Mouse (Mus musculus) bone marrow, adult 2 months (tissue): ENCODE results near the gene Rnf180. TPM values are rescaled to one million over a fixed set of nuclear protein-coding genes. Genes with fewer than 3 reads are reported as not detected.

ENCODE experiments used
- H3K27ac ChIP-seq: fragments of 200-500 bp; 2 replicates; pipeline ENCODE4 v1.5.1; 2012; ENCODE audit warnings: low read depth, mild to moderate bottlenecking, control low read depth, inconsistent platforms, low read length; ENCODE audit not compliant: control insufficient read depth, poor library complexity, insufficient read depth
- H3K4me1 ChIP-seq: fragments of 200-500 bp; 2 replicates; pipeline ENCODE4 v1.6.1; 2011; ENCODE audit warnings: low read length; ENCODE audit not compliant: control insufficient read depth, insufficient read depth
- H3K4me3 ChIP-seq: fragments of 200-500 bp; replicated peaks from 2 replicates; pipeline ENCODE3; 2011; ENCODE audit warnings: mild to moderate bottlenecking, low read depth, low read length, control low read depth; ENCODE audit not compliant: control insufficient read depth
- CTCF ChIP-seq: fragments of 200-500 bp; IDR thresholded peaks from 2 replicates; pipeline ENCODE4 v1.5.1; 2011; ENCODE audit warnings: low read length, control low read depth; ENCODE audit not compliant: control insufficient read depth, insufficient read depth
- POLR2A ChIP-seq: fragments of 200-500 bp; IDR thresholded peaks from 2 replicates; pipeline ENCODE4 v1.6.1; 2011; ENCODE audit warnings: low read depth, mild to moderate bottlenecking, control low read depth, low read length, borderline replicate concordance; ENCODE audit not compliant: control insufficient read depth
- WGBS: fragments of 180-500 bp; shearing (Covaris S2); methylation state at CpG from one replicate; pipeline ENCODE4 v1.1.7; 2018; 5-methylcytosine and 5-hydroxymethylcytosine counted together
- polyA plus RNA-seq: library from polyadenylated mRNA; stranded (reverse); fragments of >200 nt; gene quantifications from 2 replicates; pipeline ENCODE4 v1.2.4, GENCODE M21; 2011; ENCODE audit warnings: low replicate concordance; ENCODE audit not compliant: missing spikeins, insufficient read depth, insufficient read length

Rnf180 gene
- polyA plus RNA-seq, 1 experiment: 5.2 TPM

- H3K27ac ChIP-seq: no peak overlapping the region
- H3K4me1 ChIP-seq: no peaks in the 10 kb centered on the region; the same call in 1 of the 2 replicates
- 50% methylated on average over 5 of the region's 5 CpGs for WGBS
- H3K4me3 ChIP-seq: no peak overlapping the region
- TF ChIP-seq POLR2A: no peak
- no peak for TF ChIP-seq CTCF
Observed at GRCm38 (mm10) chr13:105134397-105134796, 160.2 kb downstream of the Rnf180 start.

- 79% methylated on average over 2 of the region's 2 CpGs for WGBS
- no peak overlapping the region for H3K4me3 ChIP-seq
- TF ChIP-seq CTCF (no peak), POLR2A (no peak)
- H3K27ac ChIP-seq: no peak overlapping the region
- H3K4me1 ChIP-seq: no peaks in the 10 kb centered on the region
Observed at GRCm38 (mm10) chr13:105132776-105133175, 161.8 kb downstream of the Rnf180 start.

- Histone ChIP-seq H3K4me1 (no peaks in the 10 kb centered on the region), H3K27ac (no peak overlapping the region), H3K4me3 (no peak overlapping the region)
- no peak for TF ChIP-seq POLR2A
- no peak for TF ChIP-seq CTCF
- WGBS: 83% methylated on average over 6 of the region's 6 CpGs
Observed at GRCm38 (mm10) chr13:105132370-105132769, 162.2 kb downstream of the Rnf180 start.

GRCm38 (mm10) chr13:105130080-105130479 is 164.5 kb downstream of the Rnf180 start:
- 62% methylated on average over 6 of the region's 6 CpGs for WGBS
- H3K4me1 ChIP-seq: no peaks in the 10 kb centered on the region
- TF ChIP-seq CTCF: no peak
- TF ChIP-seq POLR2A: no peak
- H3K27ac ChIP-seq: no peak overlapping the region
- H3K4me3 ChIP-seq: no peak overlapping the region

GRCm38 (mm10) chr13:105122092-105122491 is 172.5 kb downstream of the Rnf180 start:
- TF ChIP-seq CTCF (no peak), POLR2A (no peak)
- WGBS: 76% methylated on average over 3 of the region's 3 CpGs
- Histone ChIP-seq H3K4me1 (no peaks in the 10 kb centered on the region), H3K4me3 (no peak overlapping the region), H3K27ac (no peak overlapping the region)

GRCm38 (mm10) chr13:105121617-105122016 is 173.0 kb downstream of the Rnf180 start:
- TF ChIP-seq CTCF (no peak), POLR2A (no peak)
- H3K4me3 ChIP-seq: no peak overlapping the region
- no peak overlapping the region for H3K27ac ChIP-seq
- H3K4me1 ChIP-seq: no peaks in the 10 kb centered on the region

- 80% methylated on average over 6 of the region's 6 CpGs for WGBS
Observed at GRCm38 (mm10) chr13:105111599-105111998, 183.0 kb downstream of the Rnf180 start.

GRCm38 (mm10) chr13:105104385-105104784 is 190.2 kb downstream of the Rnf180 start:
- H3K27ac ChIP-seq: no peak overlapping the region
- no peak for TF ChIP-seq POLR2A
- no peak for TF ChIP-seq CTCF
- 70% methylated on average over 2 of the region's 2 CpGs for WGBS

More at GRCm38 (mm10) chr13:105111599-105111998, 183.0 kb downstream of the Rnf180 start:
- Histone ChIP-seq H3K4me3 (no peak overlapping the region), H3K4me1 (no peaks in the 10 kb centered on the region), H3K27ac (no peak overlapping the region)
- no peak for TF ChIP-seq CTCF
- TF ChIP-seq POLR2A: no peak

GRCm38 (mm10) chr13:105100705-105101104 is 193.9 kb downstream of the Rnf180 start:
- TF ChIP-seq POLR2A (no peak), CTCF (no peak)
- whole genome bisulfite sequencing: 86% methylated on average over 4 of the region's 4 CpGs
- H3K4me1 ChIP-seq: no peaks in the 10 kb centered on the region
- H3K4me3 ChIP-seq: no peak overlapping the region
- H3K27ac ChIP-seq: no peak overlapping the region

More at GRCm38 (mm10) chr13:105104385-105104784, 190.2 kb downstream of the Rnf180 start:
- H3K4me3 ChIP-seq: no peak overlapping the region
- no peaks in the 10 kb centered on the region for H3K4me1 ChIP-seq
